Mouse (Mus musculus) embryonic facial prominence, embryonic 11.5 days (tissue): ENCODE results near the gene Paqr6. TPM values are rescaled to one million over a fixed set of nuclear protein-coding genes. Genes with fewer than 3 reads are reported as not detected.
"Not testable (repeated sequence)": the region's sequence is repeated elsewhere in the genome, so short reads cannot be mapped to it uniquely, and the experiment has no call there.

Source experiments
- ATAC-seq: fragments of 200-750 bp; cut with Nextera tagmentation; replicated peaks from 2 replicates; pipeline ENCODE4 v1.8.0; 2017; ENCODE audit warnings: low read depth; ENCODE audit not compliant: insufficient number of reproducible peaks, low FRiP score, low TSS enrichment
- DNase-seq: peaks from one replicate; pipeline ENCODE4 v3.0.0-alpha.2; 2015; ENCODE audit warnings: low spot score
- H3K27ac ChIP-seq: fragments of 300-500 bp; sonication (generic); replicated peaks from 2 replicates; pipeline ENCODE4 v1.5.1; 2014; ENCODE audit warnings: mild to moderate bottlenecking, low read depth, low read length, control low read depth
- H3K27me3 ChIP-seq: fragments of 300-500 bp; sonication (generic); 2 replicates; pipeline ENCODE4 v1.6.1; 2014; ENCODE audit warnings: mild to moderate bottlenecking, low read length, moderate library complexity, mixed read lengths; ENCODE audit not compliant: control insufficient read depth, insufficient read depth
- H3K36me3 ChIP-seq: fragments of 300-500 bp; sonication (generic); replicated peaks from 2 replicates; pipeline ENCODE4 v1.6.1; 2014; ENCODE audit warnings: low read depth, mild to moderate bottlenecking, low read length, moderate library complexity, mixed read lengths; ENCODE audit not compliant: control insufficient read depth, insufficient read depth
- H3K4me1 ChIP-seq: fragments of 300-500 bp; sonication (generic); 2 replicates; pipeline ENCODE4 v1.6.1; 2014; ENCODE audit warnings: low read length, mixed read lengths; ENCODE audit not compliant: control insufficient read depth, insufficient read depth
- H3K4me2 ChIP-seq: fragments of 300-500 bp; sonication (generic); 2 replicates; pipeline ENCODE4 v1.6.1; 2014; ENCODE audit warnings: low read depth, mild to moderate bottlenecking, control low read depth, low read length, moderate library complexity
- H3K4me3 ChIP-seq: fragments of 300-500 bp; sonication (generic); 2 replicates; pipeline ENCODE4 v1.5.1; 2014; ENCODE audit warnings: low read depth, low read length, control low read depth
- H3K9ac ChIP-seq: fragments of 300-500 bp; sonication (generic); replicated peaks from 2 replicates; pipeline ENCODE4 v1.6.1; 2014; ENCODE audit warnings: mild to moderate bottlenecking, control low read depth, low read length
- H3K9me3 ChIP-seq: fragments of 300-500 bp; sonication (generic); replicated peaks from 2 replicates; pipeline ENCODE4 v1.6.1; 2016; ENCODE audit warnings: mild to moderate bottlenecking, low read length, inconsistent platforms, mixed read lengths; ENCODE audit not compliant: control insufficient read depth
- WGBS: fragments of 180-500 bp; shearing (Covaris S2); extraction: QIAGEN DNeasy Blood & Tissue Kit; methylation state at CpG from one replicate; pipeline ENCODE4 v1.1.7; 2014; 5-methylcytosine and 5-hydroxymethylcytosine counted together
- polyA plus RNA-seq: library from polyadenylated mRNA; unstranded; fragments of >200 nt; fragmentation: Nextera tagmentation; extraction: Ambion mirVana; gene quantifications from 2 replicates; pipeline ENCODE4 v1.2.1, GENCODE M21; 2014

The Paqr6 gene
- polyA plus RNA-seq, 1 experiment from 2014 or later, result 0.60 TPM

DNA sequence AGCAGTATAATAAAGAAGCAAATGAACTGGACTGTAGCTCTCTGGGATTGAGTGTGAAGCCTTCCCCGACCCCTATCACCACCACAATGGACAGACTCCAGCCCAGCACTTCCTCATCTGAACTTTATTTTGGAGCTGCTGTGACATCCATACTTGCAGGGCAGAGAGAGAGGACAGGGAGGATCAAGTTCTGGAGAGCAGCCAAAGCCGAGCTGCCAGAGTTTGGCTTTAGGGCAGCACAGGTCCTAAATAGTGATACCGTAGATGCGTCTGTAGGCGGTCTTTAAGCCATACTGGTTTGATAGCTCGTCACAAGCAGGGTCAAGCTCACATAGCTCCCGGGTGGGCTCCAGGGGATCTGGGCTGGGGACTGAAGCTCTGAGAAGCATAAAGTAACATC, 4.1 kb downstream of the Paqr6 start:
- H3K4me2 ChIP-seq, H3K9ac ChIP-seq, H3K4me1 ChIP-seq, H3K4me3 ChIP-seq, H3K27ac ChIP-seq, H3K9me3 ChIP-seq, DNase-seq, ATAC-seq, H3K36me3 ChIP-seq: not testable (repeated sequence)
- 86% methylated on average over 7 of the region's 7 CpGs for WGBS
- H3K27me3 ChIP-seq, result peaks cover 18% of the 10 kb centered on the region

DNA sequence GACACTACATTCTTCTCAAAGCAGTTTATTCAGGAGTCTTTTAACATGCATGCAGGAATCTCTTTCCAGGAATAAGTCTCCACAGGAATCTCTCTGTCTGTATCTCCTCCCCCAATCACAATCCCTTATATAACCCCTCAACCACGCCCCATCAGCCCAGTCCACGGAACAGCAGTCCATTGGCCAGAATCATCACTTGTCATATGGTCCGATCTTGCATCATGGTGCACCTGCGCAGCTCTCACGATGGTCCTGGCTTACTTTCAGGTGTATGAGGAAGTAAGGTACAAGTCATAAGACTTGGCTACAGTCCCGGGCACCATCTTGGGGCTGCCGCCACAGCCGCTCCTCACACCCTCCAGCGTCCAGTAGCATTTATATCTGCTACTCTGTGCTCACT, 8.3 kb downstream of the Paqr6 start, which contains the start of gene Bglap3:
Gene Bglap3, minus strand, starts transcription at position 101 of the 400 bp plus-strand sequence.
- H3K9me3 ChIP-seq, ATAC-seq: not testable (repeated sequence)

DNA sequence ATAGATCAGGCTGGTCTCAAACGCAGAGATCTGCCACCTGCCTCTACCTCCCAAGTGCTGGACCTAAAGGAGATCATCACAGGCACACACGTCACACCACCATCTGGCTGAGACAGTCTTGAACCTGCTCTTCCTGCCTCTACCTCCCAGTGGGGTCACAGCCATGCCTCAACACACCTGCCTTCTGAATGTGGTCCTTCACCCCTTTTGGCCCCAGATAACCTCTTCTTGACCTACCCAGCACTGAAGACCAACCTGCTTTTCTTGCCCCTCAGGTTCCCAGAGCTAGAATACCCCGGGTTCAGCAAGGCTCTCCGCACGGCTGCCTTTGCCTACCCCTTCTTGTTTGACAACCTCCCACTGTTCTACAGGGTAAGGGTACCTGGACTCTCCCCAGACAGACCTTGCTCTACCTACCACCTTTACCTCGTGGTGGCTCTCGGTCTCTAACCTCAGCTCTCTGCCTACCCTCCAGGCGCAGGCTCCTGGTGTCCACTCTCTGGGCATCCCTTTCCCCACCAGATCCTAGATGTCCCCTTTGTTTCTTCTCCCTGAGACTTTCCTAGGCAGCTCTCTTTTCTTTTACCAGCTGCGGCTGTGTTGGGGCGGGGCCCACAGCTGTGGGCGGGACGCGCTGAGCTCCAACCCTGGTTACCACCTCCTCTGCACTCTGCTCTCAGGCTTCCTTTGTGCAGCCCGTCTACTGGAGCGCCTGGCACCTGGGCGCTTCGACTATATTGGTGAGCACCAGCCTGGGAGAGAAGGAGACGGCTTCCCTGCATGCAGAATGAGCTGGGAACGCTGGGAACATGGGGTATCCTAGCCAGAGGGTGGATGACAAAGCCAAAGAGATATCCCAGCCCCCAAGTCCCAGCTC, 11.6 kb downstream of the Paqr6 start:
- H3K4me2 ChIP-seq, result peak overlapping the region; percentile 39
- WGBS, result 12% methylated on average over 17 of the region's 19 CpGs
- ATAC-seq (peak; percentile 87), DNase-seq (peak; percentile 74)
- H3K4me3 ChIP-seq, result peak overlapping the region; percentile 5; the same call in 1 of the 2 replicates
- H3K9ac ChIP-seq, result peak overlapping the region; percentile 22; the same call in 1 of the 2 replicates
- H3K9me3 ChIP-seq, H3K27me3 ChIP-seq, H3K36me3 ChIP-seq, H3K4me1 ChIP-seq, H3K27ac ChIP-seq: not testable (repeated sequence)

More for the DNA sequence above, 8.3 kb downstream of the Paqr6 start, which contains the start of gene Bglap3:
- not testable (repeated sequence) for H3K4me1 ChIP-seq, H3K4me2 ChIP-seq, H3K4me3 ChIP-seq, H3K27ac ChIP-seq, H3K36me3 ChIP-seq, H3K9ac ChIP-seq, DNase-seq, H3K27me3 ChIP-seq
- WGBS, result 93% methylated on average over 9 of the region's 9 CpGs

DNA sequence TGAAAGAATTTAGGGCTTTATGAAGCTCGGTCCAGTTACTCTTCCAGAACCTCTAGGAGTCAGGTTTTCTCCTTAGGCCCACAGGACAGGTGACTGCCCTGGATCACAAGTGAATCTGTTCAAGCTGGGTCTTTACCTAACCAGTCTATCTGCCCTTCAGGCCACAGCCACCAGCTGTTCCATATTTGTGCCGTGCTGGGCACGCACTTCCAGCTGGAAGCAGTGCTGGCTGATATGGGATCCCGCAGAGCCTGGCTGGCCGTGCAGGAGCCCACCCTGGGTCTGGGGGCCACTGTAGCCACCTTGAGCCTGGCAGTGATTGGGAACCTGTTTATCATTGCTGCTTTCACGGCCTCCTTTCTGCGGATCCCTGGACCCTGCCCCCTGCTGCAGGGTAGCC, 12.3 kb downstream of the Paqr6 start:
- H3K27me3 ChIP-seq, H3K4me3 ChIP-seq, ATAC-seq, H3K9me3 ChIP-seq, H3K36me3 ChIP-seq, H3K9ac ChIP-seq, H3K27ac ChIP-seq, H3K4me1 ChIP-seq: not testable (repeated sequence)
- H3K4me2 ChIP-seq, result peak overlapping the region; percentile 39
- 11% methylated on average over 5 of the region's 7 CpGs for WGBS
- peak; percentile 40 for DNase-seq

DNA sequence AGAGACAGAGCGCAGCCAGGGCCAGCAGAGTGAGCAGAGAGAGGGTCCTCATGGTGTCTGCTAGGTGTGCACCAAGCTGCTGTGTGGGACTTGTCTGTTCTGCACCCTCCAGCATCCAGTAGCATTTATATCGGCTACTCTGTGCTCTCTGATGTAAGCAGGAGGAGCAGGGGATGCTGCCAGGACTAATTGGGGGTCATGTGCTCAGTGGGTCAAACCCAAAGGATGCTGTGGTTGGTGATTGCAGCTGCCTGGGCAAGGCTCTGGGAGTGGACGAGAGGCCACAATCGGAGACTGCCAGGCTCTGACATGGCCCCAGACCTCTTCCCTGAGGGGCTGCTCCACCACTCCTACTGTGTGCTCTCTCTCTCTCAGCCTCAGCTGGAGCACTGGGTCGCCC, 14.2 kb downstream of the Paqr6 start, which contains the start of gene Bglap2:
Gene Bglap2, minus strand, starts transcription at position 101 of the 400 bp plus-strand sequence.
- not testable (repeated sequence) for H3K4me2 ChIP-seq, H3K4me1 ChIP-seq, ATAC-seq, H3K9me3 ChIP-seq, H3K27ac ChIP-seq, H3K9ac ChIP-seq, H3K4me3 ChIP-seq, H3K36me3 ChIP-seq, DNase-seq, H3K27me3 ChIP-seq
- WGBS, result 75% methylated on average over 4 of the region's 5 CpGs

DNA sequence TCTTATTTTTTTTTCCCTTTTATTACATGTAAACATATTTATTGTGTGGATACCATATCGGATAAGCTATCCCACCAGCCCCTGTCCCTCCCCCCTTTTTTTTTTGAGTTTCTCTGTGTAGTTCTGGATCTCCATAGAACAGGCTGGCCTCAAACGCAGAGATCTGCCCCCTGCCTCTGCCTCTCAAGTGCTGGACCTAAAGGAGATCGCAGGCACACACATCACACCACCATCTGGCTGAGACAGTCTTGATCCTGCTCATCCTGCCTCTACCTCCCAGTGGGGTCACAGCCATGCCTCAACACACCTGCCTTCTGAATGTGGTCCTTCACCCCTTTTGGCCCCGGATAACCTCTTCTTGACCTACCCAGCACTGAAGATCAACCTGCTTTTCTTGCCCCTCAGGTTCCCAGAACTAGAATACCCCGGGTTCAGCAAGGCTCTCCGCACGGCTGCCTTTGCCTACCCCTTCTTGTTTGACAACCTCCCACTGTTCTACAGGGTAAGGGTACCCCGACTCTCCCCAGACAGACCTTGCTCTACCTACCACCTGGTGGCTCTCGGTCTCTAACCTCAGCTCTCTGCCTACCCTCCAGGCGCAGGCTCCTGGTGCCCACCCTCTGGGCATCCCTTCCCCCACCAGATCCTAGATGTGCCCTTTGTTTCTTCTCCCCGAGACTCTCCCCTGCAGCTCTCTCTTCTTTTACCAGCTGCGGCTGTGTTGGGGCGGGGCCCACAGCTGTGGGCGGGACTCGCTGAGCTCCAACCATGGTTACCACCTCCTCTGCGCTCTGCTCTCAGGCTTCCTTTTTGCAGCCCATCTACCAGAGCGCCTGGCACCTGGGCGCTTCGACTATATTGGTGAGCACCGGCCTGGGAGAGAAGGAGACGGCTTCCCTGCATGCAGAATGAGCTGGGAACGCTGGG, 17.3 kb downstream of the Paqr6 start:
- Histone ChIP-seq H3K4me2 (peak overlapping the region; percentile 45), H3K9ac (0 out of 2 replicates have a peak overlapping the region, but pooled peaks have one; percentile 37)
- H3K4me3 ChIP-seq, H3K27me3 ChIP-seq, H3K36me3 ChIP-seq, H3K27ac ChIP-seq, H3K4me1 ChIP-seq, H3K9me3 ChIP-seq: not testable (repeated sequence)
- 10% methylated on average over 17 of the region's 22 CpGs for WGBS
- peak; percentile 74 for DNase-seq
- ATAC-seq, result peak; percentile 67

DNA sequence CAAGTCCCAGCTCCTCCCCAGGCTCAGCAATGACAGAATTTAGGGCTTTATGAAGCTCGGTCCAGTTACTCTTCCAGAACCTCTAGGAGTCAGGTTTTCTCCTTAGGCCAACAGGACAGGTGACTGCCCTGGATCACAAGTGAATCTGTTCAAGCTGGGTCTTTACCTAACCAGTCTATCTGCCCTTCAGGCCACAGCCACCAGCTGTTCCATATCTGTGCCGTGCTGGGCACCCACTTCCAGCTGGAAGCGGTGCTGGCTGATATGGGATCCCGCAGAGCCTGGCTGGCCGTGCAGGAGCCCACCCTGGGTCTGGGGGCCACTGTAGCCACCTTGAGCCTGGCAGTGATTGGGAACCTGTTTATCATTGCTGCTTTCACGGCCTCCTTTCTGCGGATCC, 18.0 kb downstream of the Paqr6 start:
- not testable (repeated sequence) for H3K36me3 ChIP-seq, ATAC-seq, H3K9ac ChIP-seq, H3K27me3 ChIP-seq, DNase-seq, H3K9me3 ChIP-seq, H3K27ac ChIP-seq, H3K4me2 ChIP-seq, H3K4me3 ChIP-seq, H3K4me1 ChIP-seq
- 31% methylated on average over 1 of the region's 7 CpGs for WGBS
